Mouse (Mus musculus) frontal cortex, adult 2 months (tissue): Measurements from ENCODE around the gene Ppp1cc. TPM values are rescaled to one million over a fixed set of nuclear protein-coding genes. Genes with fewer than 3 reads are reported as not detected.

Experiments
- DNase-seq, 2 experiments: peaks; one replicate each; pipeline ENCODE4 v3.0.0; 2022; ENCODE audit warnings: low spot score in 1 of 2; ENCODE audit errors: extremely low spot score in 1 of 2
- polyA plus RNA-seq: library from polyadenylated mRNA; depleted of rRNA; stranded (reverse); fragments of >200 nt; gene quantifications from 2 replicates; pipeline ENCODE4 v1.2.3, GENCODE M21; 2012; rRNA removed

Ppp1cc gene
- polyA plus RNA-seq: 365 and 386 TPM in 2 replicates

DNA sequence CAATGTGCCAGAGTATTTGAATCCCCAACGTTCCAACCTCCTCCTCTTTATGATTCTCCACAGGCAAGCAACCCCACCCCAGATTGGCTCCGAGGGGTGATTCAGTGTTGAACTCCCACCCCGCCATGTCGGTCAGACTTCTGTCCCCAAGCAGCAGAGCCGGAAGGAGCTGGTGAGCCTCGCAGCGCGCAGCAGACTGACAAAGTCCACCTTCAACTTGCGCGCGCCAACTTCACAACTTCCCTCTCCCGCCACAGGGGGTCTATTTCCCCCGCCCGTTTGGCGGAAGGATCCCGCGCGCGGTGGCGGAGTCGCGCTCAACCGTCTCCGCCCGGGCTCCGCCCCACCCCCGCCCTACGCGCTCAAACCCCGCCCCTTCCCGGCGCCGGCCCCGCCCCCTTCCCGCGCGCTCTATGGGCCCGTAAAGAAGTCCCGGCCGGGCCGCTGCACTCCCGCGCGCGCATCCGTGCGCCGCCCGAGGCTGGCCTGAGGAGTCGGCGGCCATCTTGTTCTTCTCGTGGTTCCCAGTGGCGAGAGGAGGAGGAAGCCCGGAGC is at the start of gene Ppp1cc:
Ppp1cc (plus strand) TSS at position 452 of the 555 bp plus-strand sequence.
- DNase-seq: peak; percentile 74 to 91

DNA sequence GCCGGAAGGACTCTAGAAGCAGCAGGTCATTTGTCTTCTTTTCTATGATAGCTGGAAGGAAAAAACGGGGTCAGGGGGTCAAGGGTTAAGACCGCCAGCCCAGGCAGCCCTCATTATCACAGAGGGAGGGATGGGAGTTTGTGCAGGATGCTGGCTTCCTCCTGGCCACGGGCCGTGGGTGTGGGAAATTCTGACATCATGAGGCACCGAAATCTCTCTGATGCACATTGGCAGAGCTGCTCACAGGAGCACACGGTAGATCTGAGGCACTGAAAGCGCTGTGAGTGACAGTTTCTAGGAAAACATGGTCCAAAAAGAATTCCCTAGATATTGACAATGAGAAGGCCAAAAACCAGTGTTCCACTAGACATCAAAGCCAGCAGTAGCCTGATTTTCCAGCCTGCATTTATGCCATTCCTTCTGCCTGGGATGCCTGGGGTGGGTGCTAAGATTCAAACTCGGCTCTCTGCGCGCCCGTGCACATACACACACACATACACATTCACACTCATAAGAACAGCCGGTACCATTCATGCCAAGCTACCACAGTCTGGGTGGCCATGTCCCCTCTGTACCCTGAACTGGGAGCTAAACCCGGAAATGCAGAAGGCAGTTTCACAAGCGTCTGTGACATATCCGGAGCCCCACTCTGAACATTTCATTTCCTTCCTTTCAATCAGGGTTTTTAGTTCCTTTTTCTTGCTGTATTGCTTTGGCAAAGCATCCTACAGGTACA is 48.6 kb upstream of the Ppp1cc start:
- no peak for DNase-seq

DNA sequence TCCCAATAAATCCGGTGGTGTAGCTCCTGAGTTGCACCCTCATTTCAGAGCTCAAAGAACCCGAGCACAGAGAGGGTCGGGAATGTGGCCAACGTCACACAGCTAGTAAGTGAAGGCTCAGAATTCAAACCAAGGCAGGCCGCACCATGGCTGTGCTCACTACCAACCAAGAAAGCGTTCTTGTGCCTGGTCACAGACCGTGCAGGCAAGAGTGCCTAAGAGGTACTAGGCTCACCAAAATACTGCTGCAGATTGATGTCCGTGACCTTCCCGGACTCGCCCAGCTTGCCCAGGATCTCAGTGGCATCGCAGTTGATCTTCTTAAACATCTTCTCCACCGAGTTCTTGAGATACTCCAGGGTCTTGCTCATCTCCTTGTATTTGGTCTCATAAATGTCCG is 47.5 kb upstream of the Ppp1cc start:
- no peak for DNase-seq

DNA sequence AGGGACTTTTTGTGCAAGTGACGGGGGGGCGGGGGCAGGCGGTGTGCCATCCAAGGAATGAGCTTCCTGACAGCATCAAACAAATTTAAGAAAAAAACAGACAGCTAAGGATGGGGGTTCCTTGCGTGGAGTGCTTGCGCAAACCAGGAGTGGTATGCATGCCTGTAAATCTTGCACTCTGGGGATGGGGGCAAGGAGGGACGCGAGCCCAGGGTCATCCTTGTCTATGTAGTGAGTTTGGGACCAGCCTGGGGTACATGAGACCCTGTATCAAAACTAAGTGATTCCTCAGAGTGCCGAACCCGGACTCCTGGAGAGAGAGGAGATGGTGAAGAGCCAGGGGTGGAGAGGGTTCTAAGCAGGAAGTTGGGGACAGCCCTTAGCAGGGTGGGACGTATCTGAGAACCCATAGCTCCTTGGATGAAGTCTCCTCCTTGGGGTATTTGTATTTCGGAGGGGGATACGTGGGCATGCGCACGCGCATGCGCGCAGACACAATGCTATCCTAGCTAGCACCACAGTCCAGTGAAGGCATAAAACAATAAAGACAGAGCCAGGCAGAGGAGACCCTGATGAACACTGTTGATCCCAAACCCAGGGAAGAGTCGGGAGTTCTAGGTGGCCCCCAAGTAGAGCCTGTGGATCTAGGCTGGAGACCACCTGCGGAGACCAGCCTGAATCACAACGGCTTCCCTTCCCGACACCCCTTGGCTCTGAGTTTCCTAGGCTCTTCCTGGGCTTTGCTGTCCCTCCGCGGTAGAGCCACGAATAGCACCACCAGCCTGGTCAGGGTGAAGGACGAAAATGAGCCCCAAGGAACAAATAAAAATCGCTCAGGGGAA is 46.8 kb upstream of the Ppp1cc start:
- DNase-seq: no peak

DNA sequence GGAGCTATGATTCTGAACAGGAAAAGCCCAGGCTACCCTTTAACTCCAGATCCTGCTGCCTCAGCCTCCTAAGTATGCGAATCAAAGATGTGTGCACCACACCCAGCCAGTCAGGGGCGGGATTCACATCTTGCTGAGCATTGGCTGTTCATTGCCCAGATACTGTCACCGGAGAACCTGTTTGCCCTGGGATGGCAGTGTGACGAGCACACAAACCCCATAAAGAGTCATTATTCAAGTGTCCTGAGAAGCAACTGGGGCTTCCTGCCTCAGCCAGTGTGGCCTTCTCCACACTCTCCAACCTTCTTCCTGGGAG is 46.2 kb upstream of the Ppp1cc start:
- no peak for DNase-seq

DNA sequence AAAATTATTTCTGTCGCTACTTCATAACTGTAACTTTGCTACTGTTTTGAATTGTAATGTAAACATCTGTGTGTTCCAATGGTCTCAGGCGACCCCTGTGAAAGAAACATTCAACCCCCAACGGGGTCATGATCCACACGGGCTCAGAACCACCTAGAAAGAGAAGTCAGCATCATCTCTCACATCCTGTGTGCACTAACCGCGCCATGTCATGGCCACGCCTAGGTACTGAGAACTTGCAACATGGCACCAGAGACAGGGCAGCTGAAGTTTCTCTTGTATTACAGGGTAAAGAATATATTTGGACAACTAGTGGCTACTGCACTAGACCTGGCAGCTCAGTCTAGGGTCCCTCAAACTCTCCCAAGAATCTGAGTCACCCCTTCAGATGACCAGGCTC is 44.6 kb upstream of the Ppp1cc start:
- no peak for DNase-seq

DNA sequence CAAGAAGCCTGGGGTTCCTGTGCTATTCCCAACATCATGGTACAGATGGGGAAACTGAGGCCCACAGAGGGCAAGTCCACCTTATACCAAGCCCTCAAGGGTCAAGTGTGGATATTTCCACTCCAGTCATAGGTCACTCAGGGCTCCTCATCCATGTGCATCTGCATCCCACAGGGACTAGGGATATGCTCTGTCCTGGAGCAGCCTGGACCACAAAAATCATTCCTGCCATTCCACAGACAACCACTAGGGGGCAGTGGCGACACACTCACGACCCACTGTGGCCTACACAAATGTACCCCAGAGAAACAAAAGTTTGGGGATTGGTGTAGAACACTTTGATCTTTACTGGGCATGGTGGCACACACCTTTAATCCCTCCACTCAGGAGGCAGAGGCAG is 43.9 kb upstream of the Ppp1cc start:
- DNase-seq: peak in 1 of 2 experiments; percentile 76

DNA sequence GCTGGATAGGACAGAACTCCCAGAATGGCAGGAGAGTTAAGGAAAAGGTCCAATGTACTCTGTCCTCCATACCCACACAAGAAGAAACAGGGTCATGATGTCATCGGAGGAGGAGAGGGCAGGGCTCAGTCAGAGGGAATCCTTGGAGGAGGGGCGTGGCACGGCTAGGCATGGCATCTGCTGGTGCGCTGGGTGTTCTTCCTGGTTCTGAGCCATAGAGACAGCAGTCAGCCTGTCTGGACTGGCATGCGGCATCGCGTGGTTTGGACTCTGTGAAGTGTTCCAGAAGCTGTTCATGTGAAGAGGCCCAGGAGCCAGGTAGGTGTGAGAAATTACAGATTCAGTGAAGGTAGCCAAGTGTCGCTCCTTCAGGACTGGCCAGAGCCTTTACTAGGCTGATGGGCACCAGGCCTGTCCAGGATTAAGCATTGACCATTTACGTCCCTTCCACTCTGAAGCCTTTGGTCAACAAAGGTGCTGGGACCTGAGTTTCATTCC is 42.8 kb upstream of the Ppp1cc start:
- DNase-seq: no peak

DNA sequence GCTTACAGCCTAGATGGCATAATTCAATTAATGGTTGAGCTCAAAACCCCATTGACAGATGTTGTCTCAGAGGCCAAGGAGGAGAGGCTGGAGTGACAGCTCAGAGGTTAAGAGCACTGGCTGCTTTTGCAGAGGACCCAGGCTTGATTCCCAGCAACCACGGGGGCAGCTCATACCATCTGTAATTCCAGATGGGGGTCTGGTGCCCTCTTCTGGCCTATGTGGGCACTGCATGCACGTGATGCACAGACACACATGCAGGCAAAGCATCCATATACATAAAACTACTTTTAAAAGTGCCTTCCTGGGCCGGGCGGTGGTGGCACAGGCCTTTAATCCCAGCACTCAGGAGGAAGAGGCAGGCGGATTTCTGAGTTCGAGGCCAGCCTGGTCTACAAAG is 41.8 kb upstream of the Ppp1cc start:
- no peak for DNase-seq

DNA sequence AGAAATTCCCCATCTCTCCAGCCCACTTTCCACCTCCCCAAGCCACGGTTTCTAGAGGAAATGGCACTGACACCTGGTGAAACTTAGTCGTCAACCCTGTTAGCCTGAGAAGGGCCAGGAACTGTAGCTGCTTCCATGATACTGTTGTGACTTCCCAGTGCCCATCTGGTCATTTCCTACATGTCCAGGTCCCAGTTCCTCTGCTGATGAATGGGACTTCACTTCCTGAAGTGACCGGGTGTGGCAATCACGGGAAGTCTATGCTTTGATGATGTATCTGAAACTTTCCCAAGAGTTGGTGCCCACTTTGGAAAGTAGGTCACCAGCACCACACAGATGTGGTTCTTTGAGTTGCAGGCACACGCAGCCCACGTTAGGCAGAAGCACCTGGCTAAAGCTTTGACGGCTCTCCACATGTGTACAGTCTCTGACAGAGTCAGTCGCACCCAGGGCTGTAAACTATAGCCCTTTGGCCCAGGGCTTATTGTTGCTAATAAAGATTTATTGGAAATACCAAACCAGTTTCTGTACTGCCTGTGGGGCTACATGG is 32.8 kb upstream of the Ppp1cc start:
- DNase-seq: no peak

DNA sequence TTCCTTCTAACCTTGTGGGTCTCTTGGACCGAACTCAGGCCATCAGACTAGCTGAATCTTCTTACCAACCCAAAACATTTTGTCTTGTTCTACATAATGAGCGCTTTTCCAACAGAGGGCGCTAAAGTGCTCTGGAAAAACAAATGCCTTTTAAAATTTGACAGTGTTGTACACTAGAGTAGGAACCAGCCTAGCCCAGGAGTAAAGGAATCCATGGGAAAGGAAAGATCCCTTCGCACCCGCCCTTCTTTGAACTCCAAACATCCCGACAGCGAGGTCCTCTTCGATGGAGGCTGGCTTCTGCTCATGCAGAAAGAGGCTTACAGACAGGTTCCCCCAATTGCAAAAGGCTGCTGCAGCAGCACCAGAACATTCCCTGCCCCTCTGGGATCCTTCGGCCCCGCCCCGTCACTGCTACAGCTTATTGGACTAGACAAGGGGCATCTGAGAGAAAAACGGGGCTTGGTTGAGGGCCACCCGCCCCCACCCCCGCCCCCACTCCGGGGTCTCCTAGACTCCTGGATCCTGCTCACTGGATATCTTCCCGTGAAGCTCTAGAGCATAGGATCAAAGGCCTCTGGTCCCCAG is 28.9 kb upstream of the Ppp1cc start:
- peak; percentile 70 to 93 for DNase-seq

DNA sequence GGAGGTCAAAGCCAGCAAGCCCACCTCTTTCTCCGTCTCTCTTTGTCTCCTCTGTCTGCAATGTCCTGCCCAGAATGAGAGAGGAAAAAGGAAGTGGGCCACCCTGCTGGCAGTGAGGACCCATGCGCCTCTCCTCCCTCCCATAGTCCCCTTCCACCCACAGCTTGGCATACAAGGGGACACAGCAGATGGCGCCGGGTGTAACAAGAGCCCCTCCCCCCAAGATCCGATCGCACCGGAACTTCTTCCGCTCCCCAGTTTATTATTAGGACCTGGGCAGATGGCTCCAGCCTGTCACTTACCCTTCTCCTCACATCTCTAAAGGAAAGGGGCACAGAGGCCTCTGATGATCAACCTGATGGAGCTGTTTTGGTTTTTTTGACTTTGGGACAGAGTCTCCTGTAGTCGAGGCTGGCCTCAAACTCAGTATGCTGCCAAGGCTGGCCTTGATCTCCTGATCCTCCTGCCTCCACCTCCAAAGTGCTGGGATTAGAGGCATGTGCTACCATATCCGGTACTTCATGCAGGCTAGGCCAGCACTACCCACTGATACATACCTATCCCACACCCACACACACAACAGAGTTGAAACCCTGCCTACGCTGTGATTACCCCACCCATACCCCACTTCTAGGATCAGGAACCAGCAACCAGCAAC is 27.6 kb upstream of the Ppp1cc start:
- DNase-seq: peak in 1 of 2 experiments; percentile 30

DNA sequence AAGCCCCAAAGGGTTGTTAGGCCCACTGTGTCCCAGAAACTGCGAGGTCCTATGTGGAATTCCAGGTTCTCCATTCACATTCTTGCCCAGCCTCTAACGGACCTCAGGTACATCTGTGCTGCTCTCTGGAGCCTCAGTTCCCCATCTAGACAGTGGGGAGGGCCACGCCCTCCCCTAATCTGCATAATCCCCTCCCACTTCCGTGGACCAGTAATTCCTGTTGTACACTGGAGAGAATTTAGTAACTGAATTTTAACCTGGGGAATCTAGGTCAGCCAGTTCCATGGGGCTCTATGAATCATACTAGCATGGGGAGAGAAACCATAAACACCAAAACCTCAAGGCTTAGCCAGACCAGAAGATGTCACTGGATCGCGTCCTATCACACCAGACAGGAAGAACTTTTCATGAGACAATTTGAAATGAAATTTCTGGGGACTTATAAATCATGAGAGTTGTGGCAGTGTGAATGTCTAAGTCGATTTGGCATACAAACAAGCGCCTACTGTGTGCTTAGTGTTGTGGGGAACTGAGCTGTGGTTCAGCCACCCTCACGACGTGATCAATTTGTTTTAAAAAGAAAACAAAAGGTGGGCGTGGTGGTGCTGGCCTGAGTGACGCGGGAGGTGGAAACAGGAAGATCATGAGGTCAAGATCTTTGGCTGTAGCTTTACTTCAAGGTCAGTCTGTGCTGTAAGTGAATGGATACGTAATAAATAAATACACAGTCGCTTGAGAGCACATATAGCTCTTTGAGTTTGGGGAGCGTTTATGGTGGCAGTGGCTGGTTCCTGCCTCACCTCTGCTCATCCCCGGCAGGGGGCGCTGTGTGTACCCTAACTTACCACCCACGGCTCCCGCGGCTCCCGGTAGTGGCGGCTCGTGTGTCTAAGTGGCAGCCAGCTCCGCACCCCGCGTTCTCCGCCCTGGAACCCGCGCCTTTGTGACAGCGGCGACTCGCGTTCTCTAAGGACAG is 26.7 kb upstream of the Ppp1cc start:
- peak; percentile 55 to 92 for DNase-seq

DNA sequence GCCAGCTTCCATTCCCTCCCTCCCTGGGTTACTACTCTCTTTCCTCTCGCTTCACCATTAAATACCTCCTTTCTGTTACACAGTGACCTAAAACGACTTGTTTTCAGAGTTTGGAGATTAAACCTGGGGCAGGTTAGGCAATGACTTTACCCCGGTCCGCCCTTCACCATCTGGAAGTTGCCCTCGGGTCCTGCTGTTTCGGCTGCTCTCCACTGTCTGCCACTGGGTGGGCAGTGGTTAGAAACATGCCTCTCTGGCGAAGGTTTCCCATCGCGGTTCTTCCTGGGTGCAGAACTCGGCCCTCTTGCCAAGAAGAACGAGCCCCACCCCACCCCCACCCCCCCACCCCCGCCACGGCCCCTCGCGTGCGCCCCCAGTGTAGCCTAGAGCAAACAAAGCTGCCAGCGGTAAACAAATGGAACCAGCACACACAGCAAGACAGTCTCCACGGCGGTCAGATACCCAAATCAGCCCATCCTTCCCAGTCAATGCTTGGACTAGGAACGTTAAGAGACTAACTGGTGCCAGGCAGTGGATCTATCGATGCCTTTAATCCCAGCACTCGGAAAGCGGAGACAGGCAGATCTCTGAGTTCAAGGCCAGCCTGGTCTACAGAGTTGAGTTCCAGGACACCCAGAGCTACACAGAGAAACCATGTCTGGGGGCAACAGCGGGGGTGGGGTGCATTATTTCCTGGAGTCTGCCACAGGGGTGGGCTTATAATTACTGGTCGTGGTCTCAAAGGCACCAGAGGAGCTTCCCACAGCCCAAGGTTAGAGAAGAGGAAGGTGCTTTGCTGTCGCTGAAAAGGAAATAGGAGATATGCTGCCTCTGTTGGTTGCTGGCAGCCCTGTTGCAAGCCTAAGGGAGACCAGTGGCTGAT is 25.7 kb upstream of the Ppp1cc start:
- DNase-seq: no peak

DNA sequence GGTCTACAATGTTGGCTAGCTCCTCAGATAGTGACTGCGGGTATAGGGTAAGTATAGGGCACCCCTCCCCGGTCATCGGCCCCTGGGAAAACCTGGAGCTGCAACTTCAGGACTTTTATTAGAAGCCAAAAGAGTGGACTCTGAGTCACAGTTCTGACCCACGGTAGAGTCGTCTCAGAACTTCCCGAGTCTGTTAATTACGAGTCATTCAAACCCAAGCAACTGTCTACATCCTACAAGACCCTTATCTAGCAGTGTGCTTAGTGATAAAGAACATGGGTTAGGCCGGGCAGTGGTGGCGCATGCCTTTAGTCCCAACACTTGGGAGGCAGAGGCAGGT is 25.1 kb upstream of the Ppp1cc start:
- no peak for DNase-seq

DNA sequence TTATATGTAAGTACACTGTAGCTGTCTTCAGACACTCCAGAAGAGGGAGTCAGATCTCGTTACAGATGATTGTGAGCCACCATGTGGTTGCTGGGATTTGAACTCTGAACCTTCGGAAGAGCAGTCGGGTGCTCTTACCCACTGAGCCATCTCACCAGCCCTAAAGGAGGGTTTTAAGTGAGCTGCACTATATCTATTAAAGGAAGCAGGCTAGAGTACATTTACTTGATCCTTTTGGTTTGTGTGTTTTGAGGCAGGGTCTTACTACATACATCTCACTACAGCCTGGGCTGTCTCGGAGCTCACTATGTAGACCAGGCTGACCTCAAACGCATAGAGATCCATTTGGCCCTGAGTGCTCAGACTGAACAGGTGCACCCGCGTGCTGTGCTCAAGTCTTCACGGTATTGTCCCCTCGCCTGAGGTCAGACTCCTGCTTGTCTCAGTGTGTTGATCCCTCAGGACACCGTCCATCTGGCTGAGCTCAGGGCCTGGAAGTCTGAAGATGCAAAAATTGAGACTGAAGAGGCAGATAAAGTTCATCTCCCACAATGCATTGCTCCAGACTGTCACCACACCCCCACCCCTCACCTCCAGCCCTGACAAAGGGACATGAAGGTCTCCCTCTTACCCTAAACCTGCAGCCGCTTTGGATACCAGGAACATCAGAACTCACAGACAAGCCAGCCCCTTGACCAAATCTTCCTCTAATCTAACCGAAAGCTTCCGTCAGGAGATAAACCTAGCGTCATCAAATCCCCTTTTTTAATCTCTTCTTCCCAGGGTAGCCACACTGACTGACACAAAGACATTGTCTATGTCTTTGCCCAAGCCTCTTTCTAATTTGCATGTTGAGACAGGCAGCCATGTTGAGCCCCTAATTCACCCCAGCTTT is 23.4 kb upstream of the Ppp1cc start:
- no peak for DNase-seq

DNA sequence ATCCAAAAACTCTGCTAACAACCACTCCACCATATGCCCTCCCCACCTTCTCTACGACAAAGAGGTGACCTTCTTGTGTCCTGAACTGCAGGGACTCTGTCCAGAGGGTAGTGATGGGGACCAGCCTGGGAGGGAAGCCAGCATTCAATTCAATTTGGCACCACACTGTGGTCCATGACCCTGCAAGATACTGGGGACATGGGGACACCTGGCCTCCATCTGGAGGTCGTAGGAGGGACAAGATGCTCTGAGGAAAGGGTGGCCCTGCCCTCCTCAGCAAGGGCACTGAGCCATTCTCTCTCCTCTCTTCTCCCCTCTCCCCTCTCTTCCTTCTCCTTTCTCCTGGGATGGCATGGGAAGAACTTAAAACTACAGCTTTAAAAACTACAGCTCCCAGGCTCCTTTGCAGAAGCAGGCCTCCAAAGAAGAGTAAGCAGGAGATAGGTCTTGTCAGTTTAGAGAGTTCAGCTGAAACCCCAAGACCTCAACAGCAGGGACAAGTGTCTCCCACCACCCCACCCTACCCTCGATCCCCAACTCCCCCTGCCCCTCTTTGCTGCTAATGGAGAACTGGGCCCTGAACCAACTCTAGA is 22.7 kb upstream of the Ppp1cc start:
- no peak for DNase-seq
